Mouse (Mus musculus) kidney, embryonic 14.5 days (tissue): Measurements from ENCODE around the gene Furin. TPM values are rescaled to one million over a fixed set of nuclear protein-coding genes. Genes with fewer than 3 reads are reported as not detected.

Experiments
- ATAC-seq: fragments of 200-750 bp; cut with Nextera tagmentation; 2 replicates; pipeline ENCODE4 v1.8.0; 2017; ENCODE audit warnings: moderate number of reproducible peaks, mild to moderate bottlenecking, moderate TSS enrichment, moderate library complexity; ENCODE audit not compliant: low FRiP score, low TSS enrichment
- H3K27ac ChIP-seq: fragments of 300-500 bp; sonication (generic); 2 replicates; pipeline ENCODE4 v1.5.1; 2014; ENCODE audit warnings: low read depth, mild to moderate bottlenecking, low read length, moderate library complexity, mixed read lengths
- H3K27me3 ChIP-seq: fragments of 300-500 bp; sonication (generic); 2 replicates; pipeline ENCODE4 v1.6.1; 2014; ENCODE audit warnings: mild to moderate bottlenecking, low read length; ENCODE audit not compliant: control insufficient read depth, insufficient read depth
- H3K36me3 ChIP-seq: fragments of 300-500 bp; sonication (generic); 2 replicates; pipeline ENCODE4 v1.6.1; 2014; ENCODE audit warnings: low read length, mixed read lengths; ENCODE audit not compliant: control insufficient read depth, insufficient read depth
- H3K4me1 ChIP-seq: fragments of 300-500 bp; sonication (generic); 2 replicates; pipeline ENCODE4 v1.6.1; 2014; ENCODE audit warnings: low read length, mixed read lengths; ENCODE audit not compliant: control insufficient read depth, insufficient read depth
- H3K4me2 ChIP-seq: fragments of 300-500 bp; sonication (generic); replicated peaks from 2 replicates; pipeline ENCODE4 v1.6.1; 2014; ENCODE audit warnings: low read depth, mild to moderate bottlenecking, low read length
- H3K4me3 ChIP-seq: fragments of 300-500 bp; sonication (generic); 2 replicates; pipeline ENCODE4 v1.5.1; 2014; ENCODE audit warnings: mild to moderate bottlenecking, low read length
- H3K9ac ChIP-seq: fragments of 300-500 bp; sonication (generic); 2 replicates; pipeline ENCODE4 v1.6.1; 2014; ENCODE audit warnings: low read depth, mild to moderate bottlenecking, low read length, moderate library complexity
- H3K9me3 ChIP-seq: fragments of 300-500 bp; sonication (generic); 2 replicates; pipeline ENCODE4 v1.6.1; 2016; ENCODE audit warnings: low read length; ENCODE audit not compliant: control insufficient read depth
- WGBS: fragments of 180-500 bp; shearing (Covaris S2); extraction: QIAGEN DNeasy Blood & Tissue Kit; methylation state at CpG from one replicate; pipeline ENCODE4 v1.1.7; 2014; 5-methylcytosine and 5-hydroxymethylcytosine counted together
- polyA plus RNA-seq: library from polyadenylated mRNA; unstranded; fragments of >200 nt; fragmentation: Nextera tagmentation; extraction: Ambion mirVana; gene quantifications from 2 replicates; pipeline ENCODE4 v1.2.1, GENCODE M21; 2014

Gene Furin
- polyA plus RNA-seq, 1 experiment from 2014 or later = 13.6 TPM

DNA sequence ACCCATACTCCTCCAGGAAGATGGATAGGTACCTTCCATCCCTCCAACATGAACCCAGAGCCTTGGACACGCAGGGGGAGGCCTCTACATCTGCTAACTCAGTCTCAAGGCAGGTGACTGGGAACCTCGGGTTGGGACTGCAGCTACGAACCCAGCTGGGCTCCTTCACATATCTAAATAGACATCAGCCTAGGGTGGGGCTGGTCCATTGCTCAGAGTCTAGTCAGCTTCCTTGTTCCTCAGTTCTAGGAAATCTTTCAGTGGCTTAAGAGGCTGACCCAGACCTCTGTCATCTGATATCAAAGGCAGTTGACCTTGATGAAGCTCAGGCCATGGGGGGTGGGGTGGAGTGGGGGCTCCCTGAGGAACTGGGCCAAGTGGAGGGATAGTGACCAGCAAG is 14.0 kb upstream of the Furin start:
- no peaks in the 10 kb centered on the region for H3K27me3 ChIP-seq
- no peaks in the 10 kb centered on the region for H3K36me3 ChIP-seq
- no peaks in the 10 kb centered on the region for H3K9me3 ChIP-seq
- H3K4me1 ChIP-seq = 0 out of 2 replicates have a peak, but pooled peaks cover 3% of the 10 kb centered on the region
- no peak overlapping the region for H3K9ac ChIP-seq
- H3K4me2 ChIP-seq = no peak overlapping the region
- 38% methylated on average over 3 of the region's 3 CpGs for WGBS
- no peak overlapping the region for H3K27ac ChIP-seq
- no peak overlapping the region for H3K4me3 ChIP-seq
- no peak for ATAC-seq

DNA sequence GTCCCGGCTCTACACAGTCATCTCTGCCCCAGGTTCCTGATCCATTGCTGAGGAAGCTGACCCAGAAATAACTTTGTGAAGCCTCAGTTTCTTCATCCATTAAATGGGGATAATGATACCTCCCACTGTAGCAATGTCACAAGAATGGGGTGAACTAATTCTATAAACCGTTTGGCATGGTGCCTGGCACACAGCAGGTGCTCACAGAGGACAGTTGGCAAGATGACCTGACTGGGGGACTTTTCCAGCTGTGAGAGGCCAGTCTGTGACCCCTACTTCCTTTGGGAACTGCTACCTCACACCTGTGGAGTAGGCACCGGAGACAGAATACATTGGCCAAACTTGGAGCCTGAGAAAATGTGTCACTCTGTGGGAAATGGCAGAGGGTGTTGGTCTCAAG is 12.8 kb upstream of the Furin start:
- no peaks in the 10 kb centered on the region for H3K27me3 ChIP-seq
- H3K4me3 ChIP-seq = no peak overlapping the region
- no peak overlapping the region for H3K9ac ChIP-seq
- 0 out of 2 replicates have a peak, but pooled peaks cover 3% of the 10 kb centered on the region for H3K4me1 ChIP-seq
- H3K27ac ChIP-seq = no peak overlapping the region
- no peak overlapping the region for H3K4me2 ChIP-seq
- 88% methylated on average over 3 of the region's 3 CpGs for WGBS
- no peak for ATAC-seq
- H3K36me3 ChIP-seq = no peaks in the 10 kb centered on the region
- no peaks in the 10 kb centered on the region for H3K9me3 ChIP-seq

DNA sequence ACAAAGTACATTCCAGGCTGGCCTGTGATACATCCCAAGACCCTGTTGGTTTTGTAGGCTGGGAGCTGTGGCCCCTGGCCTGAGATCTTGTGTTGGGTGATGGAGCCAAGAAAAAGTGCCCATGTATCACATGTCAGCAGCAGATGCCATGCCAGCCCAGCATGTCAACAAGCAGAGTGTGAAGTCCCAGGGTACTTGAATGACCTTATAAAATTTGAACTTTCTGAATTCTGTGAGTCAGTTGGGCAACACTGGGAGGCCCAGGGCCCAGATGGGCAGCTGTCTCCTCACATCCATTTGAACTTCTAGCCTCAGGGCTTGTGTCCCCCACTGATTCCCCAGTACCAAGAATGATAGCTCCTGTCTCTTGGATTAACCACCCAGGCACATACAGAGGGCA is 12.4 kb upstream of the Furin start:
- no peak overlapping the region for H3K4me3 ChIP-seq
- H3K36me3 ChIP-seq = no peaks in the 10 kb centered on the region
- no peak for ATAC-seq
- H3K9ac ChIP-seq = no peak overlapping the region
- H3K27me3 ChIP-seq = no peaks in the 10 kb centered on the region
- H3K9me3 ChIP-seq = no peaks in the 10 kb centered on the region
- no peak overlapping the region for H3K27ac ChIP-seq
- H3K4me1 ChIP-seq = 0 out of 2 replicates have a peak, but pooled peaks cover under 1% of the 10 kb centered on the region
- no peak overlapping the region for H3K4me2 ChIP-seq

DNA sequence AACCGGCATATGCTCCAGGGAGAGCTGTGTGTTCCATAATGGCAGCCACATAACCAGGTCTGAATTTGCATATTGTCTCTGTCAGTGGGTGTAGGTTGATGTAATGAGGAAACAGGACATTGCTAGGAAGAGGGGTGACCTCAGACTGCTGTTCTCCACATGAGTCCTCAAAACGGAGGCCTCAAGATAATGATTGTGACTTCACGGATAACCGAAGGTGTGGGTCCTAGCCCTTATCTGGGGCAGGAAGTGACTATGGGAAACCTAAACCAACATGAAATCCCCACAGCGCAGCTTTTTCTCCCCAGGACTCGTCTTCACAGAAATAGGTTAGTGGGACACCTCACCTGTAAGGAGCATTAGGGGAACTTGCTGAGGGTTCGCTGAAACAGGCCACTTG is 11.7 kb upstream of the Furin start:
- no peaks in the 10 kb centered on the region for H3K36me3 ChIP-seq

DNA sequence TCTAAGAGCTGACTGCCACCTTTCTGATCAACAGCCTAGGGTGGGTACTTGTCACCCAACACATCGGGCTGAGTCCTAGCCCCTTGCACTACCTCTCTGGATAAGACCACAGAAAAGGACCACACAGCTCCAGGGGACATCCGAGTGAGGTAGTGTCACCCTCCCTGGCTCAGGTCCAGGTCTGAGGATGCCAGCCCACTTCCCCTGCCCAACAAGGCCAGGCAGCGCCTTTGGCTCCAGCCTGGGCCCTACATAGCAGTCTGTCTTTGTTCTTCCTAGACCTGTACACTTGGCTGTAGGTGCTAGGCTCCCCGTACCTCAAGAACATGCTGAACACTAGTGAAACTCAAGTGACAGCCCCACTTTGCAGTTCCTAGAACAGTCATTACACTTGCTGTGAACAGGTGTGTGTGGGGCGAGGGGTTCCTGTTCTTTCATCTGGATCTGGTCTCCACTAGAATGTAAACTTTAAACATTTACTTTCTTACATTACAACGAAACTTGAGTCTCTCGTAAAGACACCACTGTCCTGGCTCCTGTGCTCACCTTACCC is 9.1 kb upstream of the Furin start:
- Histone ChIP-seq H3K27me3 (no peaks in the 10 kb centered on the region), H3K4me3 (no peak overlapping the region), H3K4me2 (no peak overlapping the region), H3K36me3 (no peaks in the 10 kb centered on the region), H3K9me3 (no peaks in the 10 kb centered on the region), H3K27ac (no peak overlapping the region), H3K4me1 (no peaks in the 10 kb centered on the region), H3K9ac (no peak overlapping the region)
- WGBS = 82% methylated on average over 7 of the region's 7 CpGs
- no peak for ATAC-seq

More for the DNA sequence above, 11.7 kb upstream of the Furin start:
- H3K27me3 ChIP-seq = no peaks in the 10 kb centered on the region
- H3K4me1 ChIP-seq = no peaks in the 10 kb centered on the region
- no peak overlapping the region for H3K4me3 ChIP-seq
- no peak overlapping the region for H3K9ac ChIP-seq
- H3K4me2 ChIP-seq = no peak overlapping the region
- no peak overlapping the region for H3K27ac ChIP-seq
- no peaks in the 10 kb centered on the region for H3K9me3 ChIP-seq
- ATAC-seq = no peak
- WGBS = 89% methylated on average over 7 of the region's 7 CpGs

DNA sequence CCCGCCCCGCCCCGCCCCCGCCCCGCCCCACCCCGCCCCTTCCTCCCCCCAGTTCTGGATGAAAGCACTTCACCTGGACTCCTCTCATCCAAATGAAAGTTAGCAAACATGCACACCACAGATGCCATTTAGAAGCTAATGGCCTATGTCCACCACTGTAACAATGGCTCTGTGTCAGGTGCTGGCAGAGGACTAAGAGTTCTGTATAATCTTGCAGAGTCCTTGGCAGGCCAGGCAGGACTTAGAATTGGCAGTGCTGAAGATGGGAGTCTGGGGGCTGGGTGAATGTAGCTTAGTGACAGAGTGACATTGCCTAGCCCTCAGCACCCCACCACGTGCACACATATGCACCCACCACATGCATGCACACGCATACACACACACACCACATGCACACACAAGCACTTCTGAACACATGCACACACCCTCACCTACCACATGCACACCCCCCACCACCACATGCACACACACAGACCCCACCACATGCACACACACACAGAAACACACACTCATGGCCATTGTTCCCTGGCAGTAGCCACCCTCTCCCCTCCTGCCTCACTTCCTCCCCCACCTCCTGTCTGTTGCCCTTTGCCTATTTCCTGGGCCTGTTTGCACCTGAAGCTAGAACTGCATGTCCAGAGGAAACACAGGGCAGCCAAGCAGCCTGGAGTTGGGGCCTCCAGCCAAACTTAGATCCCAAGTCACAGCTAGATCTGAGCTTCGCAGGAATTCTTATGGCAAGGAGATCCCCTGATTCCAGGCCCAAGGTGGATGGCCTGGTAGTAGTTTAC is 8.5 kb upstream of the Furin start:
- Histone ChIP-seq H3K4me1 (no peaks in the 10 kb centered on the region), H3K4me2 (no peak overlapping the region), H3K9me3 (no peaks in the 10 kb centered on the region), H3K27ac (no peak overlapping the region), H3K9ac (no peak overlapping the region), H3K36me3 (no peaks in the 10 kb centered on the region), H3K27me3 (no peaks in the 10 kb centered on the region), H3K4me3 (no peak overlapping the region)
- ATAC-seq = no peak; the same call in 1 of the 2 replicates
- 63% methylated on average over 9 of the region's 9 CpGs for WGBS

DNA sequence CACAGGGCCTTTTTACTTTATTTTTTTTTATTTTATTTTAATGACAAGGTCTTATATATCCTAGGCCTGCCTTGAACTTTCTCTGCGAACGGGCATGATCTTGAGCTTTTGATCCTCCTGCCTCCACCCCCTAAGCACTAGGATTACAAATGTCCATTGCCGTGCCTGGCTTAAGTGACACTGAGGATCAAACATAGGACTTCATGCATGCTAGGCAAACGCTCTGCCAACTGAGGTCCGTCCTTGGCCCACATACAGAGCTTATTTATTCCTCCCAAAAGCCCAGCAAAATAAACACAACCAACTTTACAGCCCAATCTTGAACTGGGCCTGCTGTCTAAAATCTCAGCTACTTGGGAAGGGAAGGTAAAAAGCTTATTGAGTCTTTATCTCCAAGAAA is 7.5 kb upstream of the Furin start:
- no peaks in the 10 kb centered on the region for H3K4me1 ChIP-seq
- WGBS = 57% methylated on average over 5 of the region's 5 CpGs
- ATAC-seq = no peak
- no peak overlapping the region for H3K27ac ChIP-seq
- H3K9me3 ChIP-seq = no peaks in the 10 kb centered on the region
- H3K4me3 ChIP-seq = no peak overlapping the region
- H3K4me2 ChIP-seq = no peak overlapping the region
- no peaks in the 10 kb centered on the region for H3K27me3 ChIP-seq
- H3K36me3 ChIP-seq = no peaks in the 10 kb centered on the region
- no peak overlapping the region for H3K9ac ChIP-seq

DNA sequence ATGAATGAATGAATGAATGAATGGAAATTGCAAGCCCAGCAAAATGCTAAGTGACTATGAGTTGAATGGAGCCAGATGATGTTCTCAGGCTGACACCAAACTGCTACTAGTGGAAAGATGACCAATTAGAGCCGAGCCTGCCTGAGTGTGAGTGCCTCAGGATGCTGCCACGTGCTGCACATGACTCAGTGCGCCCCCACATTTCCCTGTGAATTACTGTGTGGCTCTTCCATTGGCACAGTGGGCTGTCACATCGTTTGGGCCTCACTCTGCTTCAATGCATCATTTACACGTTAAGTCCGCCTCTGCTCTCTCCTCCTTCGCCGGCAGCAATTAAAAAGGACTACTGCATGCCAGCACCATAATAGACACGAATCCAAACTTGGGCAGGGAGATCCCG is 7.0 kb upstream of the Furin start:
- Histone ChIP-seq H3K9ac (no peak overlapping the region), H3K36me3 (no peaks in the 10 kb centered on the region), H3K4me2 (no peak overlapping the region), H3K9me3 (no peaks in the 10 kb centered on the region), H3K27ac (no peak overlapping the region), H3K4me3 (no peak overlapping the region), H3K4me1 (no peaks in the 10 kb centered on the region), H3K27me3 (no peaks in the 10 kb centered on the region)
- 68% methylated on average over 10 of the region's 10 CpGs for WGBS
- no peak for ATAC-seq

DNA sequence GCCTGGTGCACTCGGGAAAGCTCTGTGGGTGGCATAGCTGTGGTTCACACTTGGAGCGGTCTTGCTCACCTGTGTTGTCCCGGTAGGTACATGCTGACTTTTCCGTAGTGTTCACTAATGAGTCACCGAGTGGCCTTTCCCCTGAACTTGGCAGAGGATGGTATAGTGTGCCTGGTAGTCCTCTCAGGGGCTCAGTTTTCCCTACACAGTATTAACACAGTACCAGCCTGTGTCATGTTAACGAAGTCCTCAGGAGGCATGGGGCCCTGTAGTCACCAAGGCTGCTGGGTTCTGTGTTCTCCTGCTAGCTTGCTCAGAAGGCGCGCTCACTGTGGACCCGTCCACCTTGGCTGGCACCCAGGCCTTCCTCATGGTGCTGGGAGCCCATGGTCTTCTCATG is 5.1 kb upstream of the Furin start:
- Histone ChIP-seq H3K4me2 (no peak overlapping the region), H3K9me3 (no peaks in the 10 kb centered on the region), H3K4me3 (no peak overlapping the region), H3K9ac (no peak overlapping the region), H3K36me3 (no peaks in the 10 kb centered on the region), H3K4me1 (no peaks in the 10 kb centered on the region), H3K27me3 (no peaks in the 10 kb centered on the region), H3K27ac (no peak overlapping the region)
- no peak for ATAC-seq
- WGBS = 86% methylated on average over 9 of the region's 9 CpGs
